Mouse (Mus musculus) fibroblast of lung, adult 2 months (primary cell): Measurements from ENCODE around the gene Prmt7.
A peak's percentile ranks its signal among the peaks of the same experiment; 100 is the strongest.
"Not testable (repeated sequence)": the region's sequence is repeated elsewhere in the genome, so short reads cannot be mapped to it uniquely, and the experiment has no call there.

Experiments used
- DNase-seq: peaks from one replicate; pipeline ENCODE4 v3.0.0-alpha.2; 2011; ENCODE audit warnings: low read depth

Gene Prmt7

GRCm38 (mm10) chr8:106210821-106211345 lies at the start of gene Prmt7, which contains the start of gene Slc7a6os:
TSS of gene Prmt7 (plus strand) at chr8:106210936.
TSS of gene Slc7a6os (minus strand) at chr8:106210935.
- DNase-seq = peak; percentile 78

DNA sequence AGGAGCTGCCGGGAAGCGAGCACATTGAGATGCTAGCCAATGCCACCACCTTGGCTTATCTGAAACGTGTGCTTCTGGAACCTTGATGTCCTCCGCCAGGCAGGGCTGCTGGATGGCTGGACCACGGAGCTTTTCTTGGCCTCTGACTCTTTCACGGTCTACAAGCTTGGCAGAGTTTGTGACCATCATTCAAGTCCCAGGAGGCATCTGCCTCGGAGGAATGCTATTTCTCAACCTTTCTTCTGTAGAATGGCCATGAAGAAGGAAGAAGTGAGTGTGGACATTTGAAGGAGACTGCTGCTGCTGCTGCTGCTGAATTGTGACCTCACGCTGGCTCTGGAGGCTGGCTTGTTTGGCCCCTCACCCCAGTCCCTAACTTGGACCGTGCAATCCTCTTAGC lies 47.5 kb upstream of the Prmt7 start:
- DNase-seq = no peak

DNA sequence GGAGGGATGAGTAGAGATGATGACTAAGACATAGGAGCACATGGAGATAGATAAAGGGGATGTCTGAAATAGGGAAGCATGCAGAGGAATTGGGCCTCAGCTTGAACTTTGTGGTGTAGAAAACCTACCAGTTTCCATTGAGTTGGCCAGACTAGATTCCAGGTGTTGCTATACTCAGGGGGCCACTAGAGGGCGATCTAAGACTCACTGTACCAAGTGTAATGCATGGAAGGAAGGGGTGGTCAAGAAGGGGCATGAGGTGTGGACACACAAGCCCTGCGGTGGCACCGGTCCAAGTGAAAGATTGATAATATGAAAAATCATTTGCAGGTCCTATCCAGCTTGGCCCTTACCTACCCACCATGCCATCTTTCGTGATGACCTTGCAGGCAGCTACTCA lies 45.3 kb upstream of the Prmt7 start:
- DNase-seq = no peak

GRCm38 (mm10) chr8:106168356-106169016 lies 42.2 kb upstream of the Prmt7 start, which contains the start of gene Slc7a6:
TSS of gene Slc7a6 (plus strand) at chr8:106168857.
- no peak for DNase-seq

- DNase-seq = no peak
Measured at GRCm38 (mm10) chr8:106169017-106169933, 41.5 kb upstream of the Prmt7 start.

- DNase-seq = no peak
Measured at GRCm38 (mm10) chr8:106169934-106170480, 40.7 kb upstream of the Prmt7 start.

DNA sequence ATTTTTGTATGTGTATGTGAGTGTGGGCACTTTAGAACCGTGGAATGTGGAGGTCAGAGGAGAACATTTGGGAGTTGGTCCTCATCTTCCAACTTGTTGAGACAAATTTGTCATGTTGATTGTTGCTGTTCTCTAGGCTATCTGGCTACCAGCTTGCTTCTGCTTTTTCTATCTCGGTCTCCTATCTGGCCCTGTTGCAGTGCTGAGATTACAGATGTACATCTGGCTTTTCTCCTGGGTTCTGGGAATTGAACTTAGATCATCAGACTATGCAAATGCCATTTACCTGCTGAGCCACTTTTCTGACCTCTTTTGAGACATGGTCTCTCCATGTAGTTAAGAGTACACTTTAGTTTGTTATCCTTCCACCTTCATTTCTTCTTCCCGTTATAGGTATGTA lies 37.2 kb upstream of the Prmt7 start:
- no peak for DNase-seq

DNA sequence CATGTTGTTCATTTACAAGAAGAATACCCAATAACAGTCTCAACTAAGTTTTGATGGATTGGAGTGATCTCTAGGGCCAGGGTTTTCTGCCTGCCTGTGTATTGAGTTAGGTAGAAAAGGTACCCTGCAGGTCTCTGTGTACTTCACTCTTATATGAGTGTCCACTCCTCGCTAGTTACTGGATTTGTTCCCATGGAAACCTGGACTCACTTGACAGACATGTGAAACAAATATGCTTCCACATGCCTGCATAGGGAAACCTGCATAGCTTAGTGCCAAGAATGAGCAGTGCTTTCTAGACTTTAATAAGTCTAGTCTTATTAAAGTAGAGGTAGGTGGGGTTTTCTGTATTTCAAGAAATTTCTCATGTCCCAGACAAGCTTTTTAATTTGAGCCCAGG lies 33.8 kb upstream of the Prmt7 start:
- DNase-seq = no peak

DNA sequence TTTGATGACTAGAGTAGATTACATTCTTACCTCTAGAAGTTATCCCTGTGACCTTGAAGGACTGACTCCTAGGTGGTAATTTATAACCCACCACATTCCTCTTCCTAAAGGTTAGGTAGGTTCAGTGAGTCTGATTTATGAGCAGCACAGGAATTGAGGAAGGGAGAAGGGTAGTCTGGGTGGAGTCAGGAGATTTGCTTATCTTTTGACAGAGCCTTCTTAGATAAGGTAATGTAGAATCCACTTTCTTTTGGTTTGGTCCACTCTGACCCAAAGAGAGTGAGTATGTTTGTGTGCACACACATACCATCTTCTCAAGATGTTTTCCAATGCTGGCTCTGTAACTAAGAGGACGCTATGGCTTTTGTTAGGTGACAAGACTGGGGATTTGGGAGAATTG lies 33.1 kb upstream of the Prmt7 start:
- no peak for DNase-seq

- no peak for DNase-seq
Measured at GRCm38 (mm10) chr8:106178428-106178827, 32.3 kb upstream of the Prmt7 start.

- peak; percentile 93 for DNase-seq
Measured at GRCm38 (mm10) chr8:106185628-106186270, 25.0 kb upstream of the Prmt7 start.

- no peak for DNase-seq
Measured at GRCm38 (mm10) chr8:106186394-106186793, 24.3 kb upstream of the Prmt7 start.

DNA sequence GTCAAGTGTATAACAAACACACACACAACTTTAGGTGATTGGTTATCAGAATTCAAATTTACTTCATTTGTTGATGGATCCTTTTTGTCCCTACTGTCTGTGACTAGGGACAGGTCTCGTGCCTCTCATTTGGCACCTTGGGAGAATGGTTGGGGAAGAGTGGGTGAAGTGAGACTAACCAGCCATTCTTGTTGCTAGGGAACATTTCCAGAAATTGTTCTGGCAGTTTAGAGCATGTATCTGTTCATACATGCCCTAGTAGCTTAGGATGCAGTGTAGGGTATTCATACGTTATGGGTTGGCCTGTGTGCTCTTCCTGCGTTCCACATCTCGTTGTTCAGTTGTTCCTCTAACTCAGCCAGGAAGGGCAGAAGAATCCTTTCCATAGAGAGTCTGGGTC lies 21.6 kb upstream of the Prmt7 start:
- DNase-seq = no peak

DNA sequence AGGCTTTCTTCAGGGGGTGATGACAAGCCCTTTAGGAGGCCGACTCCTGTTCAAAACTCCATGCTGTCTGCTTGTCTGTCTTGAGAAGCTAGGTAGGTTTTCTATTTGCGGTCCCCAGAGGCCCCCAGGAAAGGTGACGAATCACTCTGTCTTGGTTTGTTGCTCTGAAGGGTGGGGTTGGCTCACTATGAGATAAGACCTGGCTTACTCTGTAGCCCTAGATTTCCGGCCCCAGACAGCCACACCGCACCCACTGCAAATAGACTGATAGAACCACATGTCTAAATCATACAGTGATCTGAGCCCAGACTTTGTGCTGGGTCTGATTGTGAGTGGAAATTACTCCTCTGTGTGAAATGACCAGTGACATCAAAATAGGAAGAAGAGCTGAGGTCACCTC lies 19.1 kb upstream of the Prmt7 start:
- DNase-seq = no peak

DNA sequence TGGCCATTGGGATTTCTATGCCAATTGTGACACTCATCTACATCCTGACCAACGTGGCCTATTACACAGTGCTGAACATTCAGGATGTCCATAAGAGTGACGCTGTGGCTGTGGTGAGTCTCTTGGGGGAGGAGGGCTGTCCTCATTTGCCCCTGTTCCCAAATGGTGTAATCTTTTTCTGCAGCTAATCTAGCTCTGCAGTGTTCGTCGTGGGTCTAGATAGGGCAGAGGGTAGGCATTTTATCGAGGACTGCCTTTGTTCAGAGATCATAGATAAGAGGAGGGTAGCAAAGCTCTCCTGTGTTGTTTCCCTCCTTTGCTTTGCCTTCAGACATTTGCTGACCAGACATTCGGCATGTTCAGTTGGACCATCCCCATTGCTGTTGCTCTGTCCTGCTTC lies 17.6 kb upstream of the Prmt7 start:
- no peak for DNase-seq

- DNase-seq = no peak
Measured at GRCm38 (mm10) chr8:106194062-106194461, 16.7 kb upstream of the Prmt7 start.

DNA sequence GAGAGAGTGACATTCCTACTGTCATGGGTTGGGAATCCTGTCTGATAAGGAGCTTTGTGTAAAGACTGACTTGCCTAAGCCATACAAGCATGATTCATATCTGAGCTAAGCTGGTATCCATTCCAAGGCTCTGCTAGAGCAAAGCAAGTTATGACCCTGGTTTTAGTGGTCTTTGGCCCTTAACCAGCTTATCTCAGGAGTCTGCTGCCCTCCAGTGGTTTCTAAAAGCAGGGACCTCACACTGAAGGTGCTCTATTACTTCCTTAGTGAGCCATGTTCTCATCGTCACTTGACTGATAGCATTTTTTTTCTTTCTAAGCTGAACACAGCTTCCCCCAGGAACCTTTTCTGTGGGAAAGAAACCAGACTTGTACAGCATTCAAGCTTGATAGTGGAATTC lies 12.0 kb upstream of the Prmt7 start:
- peak; percentile 49 for DNase-seq

DNA sequence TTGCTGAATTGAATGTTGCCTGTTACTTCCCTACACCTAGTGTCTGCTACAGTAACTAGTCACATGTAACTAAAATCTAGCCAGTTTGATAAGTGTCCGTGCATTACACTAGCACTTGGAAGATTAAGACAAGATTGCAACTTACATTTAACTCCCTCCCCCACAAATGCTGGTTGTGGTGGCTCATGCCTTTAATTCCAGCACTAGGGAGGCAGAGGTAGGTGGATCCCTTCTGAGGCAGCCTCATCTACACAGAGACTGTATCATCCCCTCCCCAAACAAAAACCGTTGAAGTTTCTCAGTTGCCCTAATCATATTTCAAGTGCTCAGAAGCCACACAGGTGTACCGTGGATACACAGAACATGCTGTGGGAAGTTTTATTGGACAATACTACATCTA lies 11.1 kb upstream of the Prmt7 start:
- DNase-seq = not testable (repeated sequence)

- DNase-seq = peak; percentile 15
Measured at GRCm38 (mm10) chr8:106210035-106210731, 553 bp upstream of the Prmt7 start.

GRCm38 (mm10) chr8:106211421-106211820 lies 685 bp downstream of the Prmt7 start:
- DNase-seq = no peak

DNA sequence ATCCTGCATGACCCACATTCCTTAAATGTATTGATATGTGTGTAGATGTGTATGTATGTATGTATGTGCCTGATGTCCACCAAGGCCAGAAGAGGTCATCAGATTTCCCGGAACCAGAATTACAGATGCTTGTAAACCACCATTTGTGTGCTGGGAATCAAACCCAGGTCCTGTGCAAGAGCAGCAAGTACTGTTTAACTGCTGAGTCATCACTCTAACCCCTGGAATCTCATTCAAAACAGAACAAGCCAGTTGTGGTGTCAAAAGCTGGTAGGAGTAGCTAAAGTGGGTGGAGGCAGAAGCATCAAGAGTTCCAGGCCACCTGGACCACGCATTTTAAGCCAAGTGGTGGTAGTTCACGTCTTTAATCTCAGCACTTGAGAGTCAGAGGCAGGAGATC lies 3.2 kb downstream of the Prmt7 start:
- DNase-seq = no peak

- DNase-seq = no peak
Measured at GRCm38 (mm10) chr8:106219620-106220019, 8.9 kb downstream of the Prmt7 start.
